Mouse (Mus musculus) heart, adult 2 months (tissue): ENCODE data around the gene Srcap. TPM values are rescaled to one million over a fixed set of nuclear protein-coding genes. Genes with fewer than 3 reads are reported as not detected.

ENCODE experiments used
- DNase-seq, 2 experiments: peaks; one replicate each; pipeline ENCODE4 v3.0.0; 2021
- H3K27ac ChIP-seq: fragments of 200-600 bp; 2 replicates; pipeline ENCODE4 v1.8.1; 2022
- H3K27me3 ChIP-seq: fragments of 200-500 bp; 2 replicates; pipeline ENCODE4 v1.6.1; 2012; ENCODE audit warnings: mild to moderate bottlenecking, low read length, inconsistent platforms, mixed read lengths; ENCODE audit not compliant: control insufficient read depth, insufficient read depth
- H3K36me3 ChIP-seq: fragments of 200-500 bp; 2 replicates; pipeline ENCODE4 v1.6.1; 2012; ENCODE audit warnings: low read length, inconsistent platforms; ENCODE audit not compliant: control insufficient read depth, insufficient read depth
- H3K4me1 ChIP-seq: fragments of 200-500 bp; 2 replicates; pipeline ENCODE4 v1.6.1; 2011; ENCODE audit warnings: low read length; ENCODE audit not compliant: control insufficient read depth, insufficient read depth
- H3K4me3 ChIP-seq: fragments of 200-600 bp; 2 replicates; pipeline ENCODE4 v1.8.1; 2022
- H3K79me2 ChIP-seq: fragments of 200-500 bp; replicated peaks from 2 replicates; pipeline ENCODE4 v1.6.1; 2012; ENCODE audit warnings: mild to moderate bottlenecking, inconsistent platforms, low read length, moderate library complexity, mixed read lengths; ENCODE audit not compliant: control insufficient read depth, insufficient read depth
- H3K9ac ChIP-seq: fragments of 200-500 bp; 2 replicates; pipeline ENCODE4 v1.6.1; 2012; ENCODE audit warnings: low read depth, mild to moderate bottlenecking, control low read depth, inconsistent platforms, low read length, mixed read lengths
- CTCF ChIP-seq: fragments of 200-600 bp; IDR thresholded peaks from 2 replicates; pipeline ENCODE4 v1.8.1; 2022; ENCODE audit warnings: antibody characterized with exemption, mild to moderate bottlenecking, moderate library complexity
- EP300 ChIP-seq: fragments of 200-500 bp; IDR thresholded peaks from 2 replicates; pipeline ENCODE4 v1.6.1; 2011; ENCODE audit warnings: low read depth, low read length, control low read depth; ENCODE audit not compliant: insufficient read depth
- POLR2A ChIP-seq: fragments of 200-500 bp; IDR thresholded peaks from 2 replicates; pipeline ENCODE4 v1.6.1; 2011; ENCODE audit warnings: mild to moderate bottlenecking, low read depth, low read length, control low read depth; ENCODE audit not compliant: insufficient read depth
- WGBS: fragments of 180-500 bp; shearing (Covaris S2); methylation state at CpG from one replicate; pipeline ENCODE4 v1.1.7; 2018; 5-methylcytosine and 5-hydroxymethylcytosine counted together
- intact Hi-C: fragments of 180-260 bp; cut with DNase I; formaldehyde crosslinking; loops from one replicate; pipeline ENCODE4 v1.15.1; 2025
- polyA plus RNA-seq: library from polyadenylated mRNA; depleted of rRNA; stranded (reverse); fragments of >200 nt; gene quantifications from 2 replicates; pipeline ENCODE4 v1.2.3, GENCODE M21; 2012
- total RNA-seq, 2 experiments: library from RNA; stranded (reverse); gene quantifications; 2 replicates each; pipeline ENCODE4 v1.2.3; 2021

The Srcap gene
- total and polyA plus RNA-seq, 3 experiments = 15.3 to 55.8 (median 53.1) TPM

DNA sequence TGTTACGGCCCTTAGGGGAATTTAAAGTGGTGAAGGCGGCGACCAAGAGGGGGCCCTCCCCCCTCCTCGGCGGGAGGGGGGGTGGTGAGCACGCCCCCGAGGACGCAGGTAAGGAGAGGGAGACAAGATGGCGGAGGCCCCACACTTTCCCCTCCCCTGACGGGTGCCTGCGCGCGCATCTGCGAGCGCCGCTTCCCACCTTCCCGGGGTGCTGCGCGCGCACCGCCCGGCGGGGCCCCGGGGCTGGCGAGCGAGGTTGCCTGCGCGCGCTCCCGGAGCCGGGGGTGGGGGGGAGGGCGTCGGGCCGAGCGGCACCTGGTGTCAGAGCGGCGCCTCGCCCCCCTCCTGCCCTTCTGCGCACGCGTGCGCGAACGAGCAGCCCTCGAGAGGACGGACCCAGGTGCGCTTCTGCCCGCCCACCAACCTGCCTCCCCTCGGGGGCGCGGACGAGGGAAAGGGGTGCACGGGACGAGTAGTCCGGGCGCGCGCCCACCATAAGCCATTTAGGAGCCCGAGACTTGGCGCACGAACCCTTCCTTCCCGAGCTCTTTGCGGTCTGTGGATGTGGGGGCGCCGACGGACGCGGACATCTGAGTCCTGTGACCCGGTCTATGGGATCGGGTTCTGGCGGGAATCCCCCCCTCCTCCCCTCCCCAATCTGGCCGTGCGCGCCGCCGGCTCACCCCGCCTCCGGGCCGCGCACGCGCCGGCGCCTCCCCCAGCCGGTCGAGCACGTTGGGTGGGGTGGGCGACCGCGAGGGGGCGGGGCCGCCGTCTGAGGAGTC, 640 bp downstream of the Srcap start:
- intact Hi-C loops = loop anchor here (5.0 to 10.0 kb wide), 4 partner anchors 75 to 260 kb away; partner anchors contain the start of genes Ccdc189, Orai3 and Rnf40
- Histone ChIP-seq H3K4me3 (peak overlapping the region; percentile 93), H3K79me2 (peaks cover 1% of the 10 kb centered on the region; the same call in 1 of the 2 replicates), H3K4me1 (peaks cover 6% of the 10 kb centered on the region), H3K27me3 (no peaks in the 10 kb centered on the region), H3K9ac (peak overlapping the region; percentile 96), H3K27ac (peak overlapping the region; percentile 98), H3K36me3 (peaks cover 22% of the 10 kb centered on the region)
- peak; percentile 36; the same call in 1 of the 2 replicates for TF ChIP-seq POLR2A
- TF ChIP-seq EP300 = no peak
- DNase-seq = peak; percentile 84 to 94
- WGBS = under 1% methylated on average over 85 of the region's 93 CpGs

GRCm38 (mm10) chr7:127513016-127513390, 1.2 kb downstream of the Srcap start:
- TF ChIP-seq EP300 = no peak
- TF ChIP-seq CTCF = no peak
- TF ChIP-seq POLR2A = no peak
- peak in 1 of 2 experiments; percentile 42 for DNase-seq
- H3K36me3 ChIP-seq = peaks cover 25% of the 10 kb centered on the region
- peak overlapping the region; percentile 98 for H3K27ac ChIP-seq
- H3K4me1 ChIP-seq = peaks cover 6% of the 10 kb centered on the region
- WGBS = 16% methylated on average over 8 of the region's 8 CpGs
- no peaks in the 10 kb centered on the region for H3K27me3 ChIP-seq
- H3K9ac ChIP-seq = peak overlapping the region; percentile 96; the same call in 1 of the 2 replicates
- peaks cover 1% of the 10 kb centered on the region; the same call in 1 of the 2 replicates for H3K79me2 ChIP-seq
- intact Hi-C loops = loop anchor here (5.0 to 10.0 kb wide), 4 partner anchors 74 to 261 kb away; partner anchors contain the start of genes Ccdc189, Orai3 and Rnf40
- H3K4me3 ChIP-seq = peak overlapping the region; percentile 93

- H3K27me3 ChIP-seq = no peaks in the 10 kb centered on the region
- H3K4me1 ChIP-seq = peaks cover 6% of the 10 kb centered on the region
- H3K79me2 ChIP-seq = peaks cover 1% of the 10 kb centered on the region; the same call in 1 of the 2 replicates
- TF ChIP-seq EP300 = no peak
- no peak for TF ChIP-seq POLR2A
- no peak for TF ChIP-seq CTCF
- H3K9ac ChIP-seq = peak overlapping the region; percentile 29; the same call in 1 of the 2 replicates
- H3K4me3 ChIP-seq = no peak overlapping the region
- H3K36me3 ChIP-seq = peaks cover 25% of the 10 kb centered on the region
- no peak for DNase-seq
- H3K27ac ChIP-seq = peak overlapping the region; percentile 98
- intact Hi-C loops = loop anchor here (5.0 to 10.0 kb wide), 4 partner anchors 74 to 261 kb away; partner anchors contain the start of genes Ccdc189, Orai3 and Rnf40
- WGBS = 51% methylated on average over 3 of the region's 3 CpGs
Observed at GRCm38 (mm10) chr7:127513781-127514180, 2.0 kb downstream of the Srcap start.

DNA sequence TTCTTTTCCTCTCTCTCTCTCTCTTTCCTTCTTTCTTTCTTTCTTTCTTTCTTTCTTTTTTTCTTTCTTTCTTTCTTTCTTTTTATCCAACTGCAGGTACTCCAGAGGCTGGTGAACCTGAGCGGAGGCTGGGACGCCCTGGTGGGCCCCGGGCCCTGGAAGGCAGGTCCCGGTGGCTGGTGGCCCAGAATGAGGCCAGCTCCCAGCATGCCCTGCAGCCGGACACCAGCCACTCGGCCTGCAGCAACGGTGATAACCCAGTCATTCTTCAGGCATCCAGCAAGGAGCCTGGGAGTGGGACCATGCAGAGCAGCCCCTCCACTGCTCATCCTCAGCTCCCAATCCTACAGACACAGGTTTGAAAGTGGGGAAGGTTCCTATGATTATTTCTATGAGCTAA, 4.1 kb downstream of the Srcap start:
- no peaks in the 10 kb centered on the region for H3K27me3 ChIP-seq
- no peak overlapping the region for H3K9ac ChIP-seq
- H3K79me2 ChIP-seq = peaks cover 3% of the 10 kb centered on the region; the same call in 1 of the 2 replicates
- 54% methylated on average over 7 of the region's 7 CpGs for WGBS
- H3K4me1 ChIP-seq = peaks cover 6% of the 10 kb centered on the region
- intact Hi-C loops = loop anchor here (10.0 kb wide), 1 partner anchor 249 kb away; the partner anchor contains the start of gene Orai3
- H3K36me3 ChIP-seq = peaks cover 26% of the 10 kb centered on the region
- peak; percentile 34 to 49 for DNase-seq
- H3K27ac ChIP-seq = no peak overlapping the region
- no peak overlapping the region for H3K4me3 ChIP-seq
- TF ChIP-seq EP300 = no peak
- no peak for TF ChIP-seq CTCF
- TF ChIP-seq POLR2A = no peak

GRCm38 (mm10) chr7:127516344-127516743, 4.6 kb downstream of the Srcap start:
- 95% methylated on average over 6 of the region's 7 CpGs for WGBS
- Histone ChIP-seq H3K4me1 (peaks cover 6% of the 10 kb centered on the region), H3K79me2 (peaks cover 3% of the 10 kb centered on the region; the same call in 1 of the 2 replicates), H3K27me3 (no peaks in the 10 kb centered on the region), H3K9ac (no peak overlapping the region), H3K4me3 (no peak overlapping the region), H3K27ac (no peak overlapping the region), H3K36me3 (peaks cover 28% of the 10 kb centered on the region)
- TF ChIP-seq EP300 (no peak), POLR2A (no peak), CTCF (no peak)
- intact Hi-C loops = loop anchor here (10.0 kb wide), 1 partner anchor 248 kb away; the partner anchor contains the start of gene Orai3
- no peak for DNase-seq
